13 mouse cellular contexts compared by ENCODE assay signal in the genomic region with DNA sequence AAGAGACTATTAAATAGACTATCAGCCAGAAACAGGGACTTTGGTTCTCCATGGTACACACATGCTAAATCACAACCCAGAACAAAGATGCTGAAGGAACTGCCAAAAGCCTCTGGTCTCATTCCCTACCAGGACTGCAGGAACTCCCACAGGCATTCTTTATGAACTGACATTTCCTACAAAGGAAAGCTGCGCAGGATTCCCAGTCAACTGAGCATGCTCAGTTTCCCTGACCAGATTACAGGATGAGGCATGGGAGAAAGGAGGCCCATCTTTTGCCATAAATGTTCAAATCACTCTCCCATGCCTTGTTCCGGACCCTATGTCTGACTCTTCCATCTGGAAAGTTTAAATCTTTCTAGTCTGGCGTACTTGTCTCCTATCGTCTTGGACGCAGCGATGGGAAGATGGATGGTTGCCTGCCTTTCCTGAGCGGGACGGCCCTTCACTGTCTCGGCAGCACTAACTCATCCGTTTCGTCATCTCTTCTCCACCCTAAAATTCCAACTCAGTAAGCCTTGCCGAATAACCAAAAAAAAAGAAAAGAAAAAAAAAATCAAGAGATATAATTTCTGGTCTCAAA.
DNase-seq lines count a peak whose midpoint lies in the region; ATAC-seq and TF ChIP-seq lines count a peak whose summit lies in the region.
"Had no signal": no experiment of that assay in that cellular context is flagged by ENCODE, and none has a peak within 500 bp of the region (broad histone marks: within the 10 kb centered on the region; RNA-seq: fewer than 3 reads in every experiment).

No protein-coding gene starts in this region.

- no peak overlapping the region for H3K4me3 ChIP-seq in lung, embryonic 14.5 days (ENCODE audit: low read depth, low read length)
- H3K4me3 ChIP-seq in heart, embryonic 13.5 days: no peak overlapping the region
- H3K4me3 ChIP-seq in limb, embryonic 15.5 days: no peak overlapping the region

- H3K36me3 ChIP-seq in lung, embryonic 14.5 days (ENCODE audit: insufficient read depth): no peaks in the 10 kb centered on the region
- no peaks in the 10 kb centered on the region for H3K36me3 ChIP-seq in heart, embryonic 13.5 days
- no peaks in the 10 kb centered on the region for H3K36me3 ChIP-seq in limb, embryonic 15.5 days

- H3K4me2 ChIP-seq in lung, embryonic 14.5 days: peak overlapping the region; percentile 44
- H3K4me2 ChIP-seq in heart, embryonic 13.5 days: no peak overlapping the region
- peak overlapping the region; percentile 14; the same call in 1 of the 2 replicates for H3K4me2 ChIP-seq in limb, embryonic 15.5 days
- H3K4me2 ChIP-seq: liver, embryonic 11.5 days had no signal

- peak; percentile 29 for DNase-seq in gastrocnemius, postnatal 14 days
- DNase-seq in gastrocnemius, postnatal 36 days: no peak
- peak; percentile 67 for DNase-seq in lung, embryonic 14.5 days
- DNase-seq in lung, postnatal 25 days (ENCODE audit: low spot score): no peak
- DNase-seq in layer of hippocampus, adult 9-10 months (ENCODE audit: low spot score): no peak
- no peak for DNase-seq in embryo, embryonic 11 days
- DNase-seq: cerebellum, adult 9-10 months; kidney, postnatal 36 days; right cerebral cortex, postnatal 4 days; thymus, adult 18-20 months had no signal

- intact Hi-C loops in gastrocnemius, postnatal 14 days (cut with DNase I; ENCODE audit: low total_unique reads): no loop called here
- intact Hi-C loops in gastrocnemius, postnatal 36 days (cut with DNase I): no loop called here

- no peak for ATAC-seq in lung, embryonic 14.5 days (ENCODE audit: insufficient read depth)
- ATAC-seq in heart, embryonic 13.5 days (ENCODE audit: extremely low read depth, insufficient number of reproducible peaks, low FRiP score, low TSS enrichment): no peak
- peak; percentile 50; the same call in 1 of the 2 replicates for ATAC-seq in limb, embryonic 15.5 days (ENCODE audit: insufficient number of reproducible peaks, low FRiP score, low TSS enrichment, low read depth)

- TF ChIP-seq CTCF in lung, embryonic 14.5 days (IDR thresholded peaks at IDR 0.05; ENCODE audit: low read depth): no peak

- 29% methylated on average over 12 of the region's 12 CpGs for WGBS in lung, embryonic 14.5 days
- 72% methylated on average over 12 of the region's 12 CpGs for WGBS in heart, embryonic 13.5 days
- WGBS in limb, embryonic 15.5 days: 48% methylated on average over 12 of the region's 12 CpGs

- H3K4me1 ChIP-seq in lung, embryonic 14.5 days (ENCODE audit: insufficient read depth): peaks cover 17% of the 10 kb centered on the region
- peaks cover 37% of the 10 kb centered on the region for H3K4me1 ChIP-seq in heart, embryonic 13.5 days
- H3K4me1 ChIP-seq in limb, embryonic 15.5 days: peaks cover 58% of the 10 kb centered on the region

- H3K9ac ChIP-seq in lung, embryonic 14.5 days: no peak overlapping the region
- no peak overlapping the region for H3K9ac ChIP-seq in heart, embryonic 13.5 days
- no peak overlapping the region for H3K9ac ChIP-seq in limb, embryonic 15.5 days

- H3K27ac ChIP-seq in lung, embryonic 14.5 days (ENCODE audit: low read depth): no peak overlapping the region
- H3K27ac ChIP-seq in heart, embryonic 13.5 days (replicated peaks): 0 out of 2 replicates have a peak overlapping the region, but pooled peaks have one; percentile 8
- peak overlapping the region; percentile 62 for H3K27ac ChIP-seq in limb, embryonic 15.5 days

- no peaks in the 10 kb centered on the region for H3K27me3 ChIP-seq in lung, embryonic 14.5 days (ENCODE audit: insufficient read depth, low read length)
- no peaks in the 10 kb centered on the region for H3K27me3 ChIP-seq in heart, embryonic 13.5 days (replicated peaks)
- H3K27me3 ChIP-seq in limb, embryonic 15.5 days: no peaks in the 10 kb centered on the region

- no peaks in the 10 kb centered on the region for H3K9me3 ChIP-seq in lung, embryonic 14.5 days (ENCODE audit: low read depth, low read length)
- no peaks in the 10 kb centered on the region for H3K9me3 ChIP-seq in heart, embryonic 13.5 days
- H3K9me3 ChIP-seq in limb, embryonic 15.5 days: no peaks in the 10 kb centered on the region

Comparison
In these comparisons a context has a peak if more than half of its experiments do, and no peak if none do; other contexts are left out.
1. DNase-seq: peak in gastrocnemius, postnatal 14 days (single experiment) and lung, embryonic 14.5 days (single experiment); none in gastrocnemius, postnatal 36 days (0 of 2), lung, postnatal 25 days (single experiment), layer of hippocampus, adult 9-10 months (single experiment) and embryo, embryonic 11 days (single experiment).